Mouse (Mus musculus): ENCODE results near the gene Syt1. TPM values are rescaled to one million over a fixed set of nuclear protein-coding genes. Genes with fewer than 3 reads are reported as not detected.

Syt1 gene
- total and polyA plus RNA-seq, 3 experiments = 0.01 to 0.11 TPM; not detected in 1

- no peak for TF ChIP-seq CTCF (IDR thresholded peaks at IDR 0.05; ENCODE audit: low read depth, low read length)
- ATAC-seq (ENCODE audit: extremely low read depth, insufficient number of reproducible peaks, low FRiP score, poor library complexity, severe bottlenecking) (no peak), DNase-seq (ENCODE audit: low spot score) (no peak)
- Histone ChIP-seq H3K27me3 (ENCODE audit: insufficient read depth, low read length) (no peaks in the 10 kb centered on the region), H3K4me1 (ENCODE audit: insufficient read depth, low read depth, low read length) (no peaks in the 10 kb centered on the region), H3K9me3 (replicated peaks) (no peaks in the 10 kb centered on the region), H3K36me3 (replicated peaks) (no peaks in the 10 kb centered on the region), H3K4me3 (ENCODE audit: low read depth, low read length) (no peak overlapping the region)
Measured at GRCm38 (mm10) chr10:108936838-108937430, 73.8 kb downstream of the Syt1 start.

- no peak for TF ChIP-seq POLR2AphosphoS5 (IDR thresholded peaks at IDR 0.05; ENCODE audit: insufficient replicate concordance, low read depth, low read length)
- no peak for TF ChIP-seq CTCF (IDR thresholded peaks at IDR 0.05; ENCODE audit: low read depth, low read length)
- no peak for TF ChIP-seq GATA1 (IDR thresholded peaks at IDR 0.05; ENCODE audit: borderline replicate concordance, low read length)
- TF ChIP-seq GATA2 (IDR thresholded peaks at IDR 0.05; ENCODE audit: borderline replicate concordance, low read depth, low read length) = no peak
- TF ChIP-seq TAL1 (conservative IDR thresholded peaks at IDR 0.05; ENCODE audit: low read depth, low read length) = no peak
- H3K27me3 ChIP-seq (ENCODE audit: insufficient read depth, low read length) = no peaks in the 10 kb centered on the region
- ATAC-seq (ENCODE audit: extremely low read depth, insufficient number of reproducible peaks, low FRiP score, poor library complexity, severe bottlenecking) = no peak
Measured at GRCm38 (mm10) chr10:108930299-108930698, 80.5 kb downstream of the Syt1 start.

GRCm38 (mm10) chr10:108929676-108930075 lies 81.1 kb downstream of the Syt1 start:
- H3K4me1 ChIP-seq (ENCODE audit: insufficient read depth, low read depth, low read length) = no peaks in the 10 kb centered on the region
- no peaks in the 10 kb centered on the region for H3K9me3 ChIP-seq (replicated peaks)
- DNase-seq (ENCODE audit: low spot score) (no peak), ATAC-seq (ENCODE audit: extremely low read depth, insufficient number of reproducible peaks, low FRiP score, poor library complexity, severe bottlenecking) (no peak)
- H3K36me3 ChIP-seq (replicated peaks) = no peaks in the 10 kb centered on the region
- no peaks in the 10 kb centered on the region for H3K27me3 ChIP-seq (ENCODE audit: insufficient read depth, low read length)
- TF ChIP-seq POLR2AphosphoS5 (IDR thresholded peaks at IDR 0.05; ENCODE audit: insufficient replicate concordance, low read depth, low read length) (no peak), CTCF (IDR thresholded peaks at IDR 0.05; ENCODE audit: low read depth, low read length) (no peak), GATA1 (IDR thresholded peaks at IDR 0.05; ENCODE audit: borderline replicate concordance, low read length) (no peak), GATA2 (IDR thresholded peaks at IDR 0.05; ENCODE audit: borderline replicate concordance, low read depth, low read length) (no peak), TAL1 (conservative IDR thresholded peaks at IDR 0.05; ENCODE audit: low read depth, low read length) (no peak)
- no peak overlapping the region for H3K4me3 ChIP-seq (ENCODE audit: low read depth, low read length)

More at GRCm38 (mm10) chr10:108930299-108930698, 80.5 kb downstream of the Syt1 start:
- no peaks in the 10 kb centered on the region for H3K4me1 ChIP-seq (ENCODE audit: insufficient read depth, low read depth, low read length)
- no peaks in the 10 kb centered on the region for H3K36me3 ChIP-seq (replicated peaks)
- H3K4me3 ChIP-seq (ENCODE audit: low read depth, low read length) = no peak overlapping the region
- no peak for DNase-seq (ENCODE audit: low spot score)
- no peaks in the 10 kb centered on the region for H3K9me3 ChIP-seq (replicated peaks)

GRCm38 (mm10) chr10:108905264-108905663 lies 105.5 kb downstream of the Syt1 start:
- no peak for DNase-seq (ENCODE audit: low spot score)
- Histone ChIP-seq H3K4me3 (ENCODE audit: low read depth, low read length) (no peak overlapping the region), H3K36me3 (replicated peaks) (no peaks in the 10 kb centered on the region), H3K4me1 (ENCODE audit: insufficient read depth, low read depth, low read length) (no peaks in the 10 kb centered on the region), H3K27me3 (ENCODE audit: insufficient read depth, low read length) (no peaks in the 10 kb centered on the region), H3K9me3 (replicated peaks) (no peaks in the 10 kb centered on the region)
- ATAC-seq (ENCODE audit: extremely low read depth, insufficient number of reproducible peaks, low FRiP score, poor library complexity, severe bottlenecking) = no peak
- TF ChIP-seq TAL1 (conservative IDR thresholded peaks at IDR 0.05; ENCODE audit: low read depth, low read length) (no peak), GATA2 (IDR thresholded peaks at IDR 0.05; ENCODE audit: borderline replicate concordance, low read depth, low read length) (no peak), CTCF (IDR thresholded peaks at IDR 0.05; ENCODE audit: low read depth, low read length) (no peak), POLR2AphosphoS5 (IDR thresholded peaks at IDR 0.05; ENCODE audit: insufficient replicate concordance, low read depth, low read length) (no peak)

- H3K36me3 ChIP-seq (replicated peaks) = no peaks in the 10 kb centered on the region
- H3K4me1 ChIP-seq (ENCODE audit: insufficient read depth, low read depth, low read length) = no peaks in the 10 kb centered on the region
- TF ChIP-seq POLR2AphosphoS5 (IDR thresholded peaks at IDR 0.05; ENCODE audit: insufficient replicate concordance, low read depth, low read length) = no peak
- TF ChIP-seq CTCF (IDR thresholded peaks at IDR 0.05; ENCODE audit: low read depth, low read length) = no peak
- TF ChIP-seq GATA1 (IDR thresholded peaks at IDR 0.05; ENCODE audit: borderline replicate concordance, low read length) = no peak
- TF ChIP-seq TAL1 (conservative IDR thresholded peaks at IDR 0.05; ENCODE audit: low read depth, low read length) = no peak
- no peak for TF ChIP-seq GATA2 (IDR thresholded peaks at IDR 0.05; ENCODE audit: borderline replicate concordance, low read depth, low read length)
- no peaks in the 10 kb centered on the region for H3K27me3 ChIP-seq (ENCODE audit: insufficient read depth, low read length)
- ATAC-seq (ENCODE audit: extremely low read depth, insufficient number of reproducible peaks, low FRiP score, poor library complexity, severe bottlenecking) (no peak), DNase-seq (ENCODE audit: low spot score) (no peak)
- no peak overlapping the region for H3K4me3 ChIP-seq (ENCODE audit: low read depth, low read length)
- H3K9me3 ChIP-seq (replicated peaks) = no peaks in the 10 kb centered on the region
Measured at GRCm38 (mm10) chr10:108904371-108904770, 106.4 kb downstream of the Syt1 start.

- Histone ChIP-seq H3K27me3 (ENCODE audit: insufficient read depth, low read length) (no peaks in the 10 kb centered on the region), H3K36me3 (replicated peaks) (no peaks in the 10 kb centered on the region), H3K4me1 (ENCODE audit: insufficient read depth, low read depth, low read length) (no peaks in the 10 kb centered on the region), H3K4me3 (ENCODE audit: low read depth, low read length) (no peak overlapping the region), H3K9me3 (replicated peaks) (no peaks in the 10 kb centered on the region)
- DNase-seq (ENCODE audit: low spot score) (no peak), ATAC-seq (ENCODE audit: extremely low read depth, insufficient number of reproducible peaks, low FRiP score, poor library complexity, severe bottlenecking) (no peak)
- TF ChIP-seq POLR2AphosphoS5 (IDR thresholded peaks at IDR 0.05; ENCODE audit: insufficient replicate concordance, low read depth, low read length) (no peak), CTCF (IDR thresholded peaks at IDR 0.05; ENCODE audit: low read depth, low read length) (no peak)
Measured at GRCm38 (mm10) chr10:108896529-108896928, 114.3 kb downstream of the Syt1 start.

- Histone ChIP-seq H3K9me3 (replicated peaks) (no peaks in the 10 kb centered on the region), H3K27me3 (ENCODE audit: insufficient read depth, low read length) (no peaks in the 10 kb centered on the region), H3K36me3 (replicated peaks) (no peaks in the 10 kb centered on the region), H3K4me1 (ENCODE audit: insufficient read depth, low read depth, low read length) (no peaks in the 10 kb centered on the region), H3K4me3 (ENCODE audit: low read depth, low read length) (no peak overlapping the region)
- ATAC-seq (ENCODE audit: extremely low read depth, insufficient number of reproducible peaks, low FRiP score, poor library complexity, severe bottlenecking) (no peak), DNase-seq (ENCODE audit: low spot score) (no peak)
- TF ChIP-seq GATA2 (IDR thresholded peaks at IDR 0.05; ENCODE audit: borderline replicate concordance, low read depth, low read length) (no peak), CTCF (IDR thresholded peaks at IDR 0.05; ENCODE audit: low read depth, low read length) (no peak), GATA1 (IDR thresholded peaks at IDR 0.05; ENCODE audit: borderline replicate concordance, low read length) (no peak), TAL1 (conservative IDR thresholded peaks at IDR 0.05; ENCODE audit: low read depth, low read length) (no peak), POLR2AphosphoS5 (IDR thresholded peaks at IDR 0.05; ENCODE audit: insufficient replicate concordance, low read depth, low read length) (no peak)
Measured at GRCm38 (mm10) chr10:108893288-108893687, 117.5 kb downstream of the Syt1 start.

All from G1E (cell line).